Mouse (Mus musculus) ovary, postnatal 36 days (tissue): ENCODE measurements around the gene Dthd1.
A peak's percentile ranks its signal among the peaks of the same experiment; 100 is the strongest.

Experiments
- DNase-seq: peaks from one replicate; pipeline ENCODE4 v3.0.0; 2022; ENCODE audit warnings: low spot score, mixed read lengths

The Dthd1 gene

DNA sequence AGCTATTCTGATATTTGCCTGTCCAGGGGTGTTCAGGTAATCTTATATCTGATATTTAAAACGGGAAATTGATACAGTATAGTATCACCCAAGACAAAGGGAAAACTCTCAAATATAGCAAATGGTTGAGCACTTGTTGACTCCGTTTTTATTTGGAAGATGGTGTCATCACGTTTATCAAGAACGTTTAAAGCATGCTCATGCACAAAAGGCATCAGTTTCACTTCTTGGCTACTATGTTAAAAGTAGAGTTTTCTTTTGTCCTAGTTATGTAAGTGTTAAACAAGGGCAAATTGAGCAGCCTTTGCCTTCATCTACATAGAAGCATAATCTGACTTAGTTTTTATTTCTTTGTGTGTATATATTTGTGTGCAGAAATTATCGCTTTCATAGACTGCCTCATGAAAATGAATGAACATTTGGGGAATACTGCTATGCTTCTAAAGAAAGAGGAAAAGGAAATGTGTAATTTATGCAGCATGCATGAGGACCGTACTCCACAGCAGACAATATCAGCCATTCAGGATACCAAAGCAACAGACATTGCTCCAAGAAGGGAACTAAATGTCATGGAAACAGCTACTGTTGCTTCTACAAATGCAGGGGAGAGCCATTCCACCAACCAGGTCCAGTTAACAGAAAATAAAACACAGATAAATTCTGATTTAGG, at the start of gene Dthd1:
TSS of gene Dthd1 (plus strand) at position 422 of the 670 bp plus-strand sequence.
- DNase-seq: no peak

DNA sequence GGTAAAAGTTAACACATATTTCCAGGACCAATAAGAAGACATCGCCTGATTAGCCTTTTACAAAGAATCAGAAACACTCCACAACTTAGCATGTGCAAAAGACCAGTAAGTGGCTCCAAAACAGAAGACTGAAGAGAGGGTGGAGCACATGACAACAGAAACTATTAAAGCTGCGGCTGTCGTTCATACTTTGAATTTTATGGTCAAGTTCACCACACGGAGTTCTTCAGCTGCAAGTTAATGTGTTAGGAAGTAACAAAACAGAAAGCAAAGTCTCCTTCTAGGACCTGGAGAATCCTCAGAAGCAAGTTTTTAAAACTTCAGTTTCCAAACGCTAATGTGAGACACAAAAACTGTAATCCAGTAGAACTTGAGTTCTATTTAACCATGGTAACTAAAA, 49.5 kb upstream of the Dthd1 start:
- no peak for DNase-seq

DNA sequence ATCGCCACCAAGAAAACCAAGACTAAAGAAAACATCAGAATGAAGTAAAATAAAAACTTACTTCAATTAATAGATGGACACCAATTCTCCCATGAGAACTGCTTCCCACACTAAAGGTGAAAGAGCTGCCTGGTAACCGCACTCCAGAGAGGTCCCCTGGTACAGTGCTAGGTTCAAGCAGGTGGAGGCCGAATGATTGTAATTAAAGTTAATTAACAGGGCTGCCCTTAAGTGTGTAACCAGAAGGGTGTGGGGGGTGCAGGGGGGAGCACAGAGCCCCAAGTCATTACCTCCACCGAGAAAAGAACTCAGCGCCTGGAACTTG, 48.2 kb upstream of the Dthd1 start:
- no peak for DNase-seq

DNA sequence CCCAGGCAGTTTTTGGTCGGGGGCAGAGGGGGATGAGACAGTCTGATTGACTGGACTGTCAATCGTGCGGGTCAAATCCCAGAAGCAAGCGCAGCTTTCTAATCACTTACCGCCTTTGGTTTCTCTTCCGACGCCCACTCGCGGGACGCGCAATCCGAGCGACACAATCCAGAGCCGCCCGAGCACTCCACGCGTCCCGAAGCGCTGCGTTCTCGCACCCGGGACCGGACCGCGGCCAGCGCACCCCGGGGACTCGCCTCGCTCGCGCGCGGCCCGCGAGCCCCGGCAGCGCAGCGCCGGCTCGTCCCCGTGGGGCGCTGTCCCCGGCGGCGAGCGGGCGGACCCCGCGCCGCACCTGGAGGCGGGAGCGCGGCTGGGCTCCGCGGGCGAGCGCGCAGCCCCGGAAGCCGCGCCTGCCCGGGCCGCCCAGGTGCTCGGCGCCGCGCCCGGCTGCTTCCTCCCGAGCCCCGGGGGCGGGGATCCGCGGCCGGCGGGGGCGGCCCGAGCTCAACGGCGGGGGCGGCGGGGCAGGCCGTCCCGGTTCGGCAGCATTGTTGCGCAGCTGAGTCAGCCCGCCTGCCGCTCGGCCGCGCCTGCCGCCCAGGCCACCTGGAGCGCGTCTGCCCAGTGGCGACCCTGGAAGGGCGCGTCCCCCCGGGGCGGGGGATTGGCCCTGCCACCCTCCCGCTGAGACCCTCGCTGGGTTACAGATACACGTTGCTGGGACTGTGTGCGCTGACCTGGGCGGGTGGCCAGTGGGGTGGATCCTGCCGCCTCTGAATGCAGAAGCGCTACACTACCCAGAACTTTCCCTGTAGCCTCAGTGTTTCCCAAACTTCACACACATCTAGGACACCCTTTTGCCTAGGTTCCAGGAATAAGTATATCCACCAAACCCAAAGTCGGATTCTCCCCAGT, 47.6 kb upstream of the Dthd1 start, which contains the start of gene Arap2:
TSS of gene Arap2 (minus strand) at position 376 of the 918 bp plus-strand sequence.
- peak; percentile 77 for DNase-seq

DNA sequence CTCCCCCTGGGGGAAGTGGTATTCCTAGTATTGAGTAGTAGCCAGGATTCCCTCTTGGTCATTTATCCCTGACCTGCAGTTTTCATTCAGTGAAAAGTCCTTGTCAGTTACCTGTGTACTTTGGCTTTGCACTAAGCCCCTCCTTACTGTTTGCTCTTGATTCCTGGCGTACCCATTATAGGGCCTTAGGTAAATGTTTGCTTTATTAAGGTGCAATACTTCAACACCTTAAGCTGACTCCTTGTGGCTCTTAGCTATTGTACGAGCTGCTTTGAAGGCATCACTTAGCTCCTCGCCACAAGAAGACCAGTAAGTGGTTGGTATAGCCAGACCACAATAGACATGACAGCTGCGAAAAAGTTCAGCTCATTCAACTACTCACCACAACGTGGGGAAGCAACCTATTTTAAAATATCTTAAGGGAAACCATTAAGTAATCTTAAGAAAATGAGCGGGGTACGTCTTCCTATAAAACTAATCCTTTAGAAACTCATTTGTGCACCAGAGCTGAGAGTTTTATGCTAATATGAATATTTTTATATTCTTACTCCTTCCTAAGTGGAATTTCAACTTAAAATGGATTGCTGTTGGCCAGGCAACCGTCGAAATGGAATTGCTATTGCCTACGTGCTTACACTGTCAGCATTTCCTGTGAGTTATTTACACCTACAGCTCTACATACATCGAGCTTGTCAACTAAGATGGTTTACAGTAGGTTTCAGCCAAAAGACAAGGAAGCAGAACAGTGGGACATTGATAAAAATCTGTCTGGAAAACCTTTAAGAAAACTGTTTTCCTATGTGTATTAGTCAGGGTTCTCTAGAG, 41.6 kb upstream of the Dthd1 start:
- DNase-seq: no peak

DNA sequence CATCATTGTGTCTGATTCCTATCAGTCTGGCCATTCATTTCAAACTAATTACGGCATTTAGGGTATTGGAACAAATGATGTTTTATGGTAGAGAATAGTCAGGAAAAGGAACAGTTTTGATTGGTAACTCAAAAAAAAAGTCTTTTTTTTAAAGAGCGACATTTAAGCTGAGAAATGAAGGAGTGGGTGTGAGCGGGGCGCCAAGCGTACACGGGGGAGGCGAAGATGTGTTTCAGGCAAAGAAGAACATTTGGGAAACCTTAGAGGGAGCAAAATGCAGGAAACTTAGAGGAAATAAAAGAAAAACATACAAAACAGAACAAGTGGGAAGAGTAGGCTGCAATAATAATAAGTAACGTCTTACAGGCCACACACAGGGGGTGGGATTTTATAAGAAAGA, 35.8 kb upstream of the Dthd1 start:
- DNase-seq: no peak

DNA sequence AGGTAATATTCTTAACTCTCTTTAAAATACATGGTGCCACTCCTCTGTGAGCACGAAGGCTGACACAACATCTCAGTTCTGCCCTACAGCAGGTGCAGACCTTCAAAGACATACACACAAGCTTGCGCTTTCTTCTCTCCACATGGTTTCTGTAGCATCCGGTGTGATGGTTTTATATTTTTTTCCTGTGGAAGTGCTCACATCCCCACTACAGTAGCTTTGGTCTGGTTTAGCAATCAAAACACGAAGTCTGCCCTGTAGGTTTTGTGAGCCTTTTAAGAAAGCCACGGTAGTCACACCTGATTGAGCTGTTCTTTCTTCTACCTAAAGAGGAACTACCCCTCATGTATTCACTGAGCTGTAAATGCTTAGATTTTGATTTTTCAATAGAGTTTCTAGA, 34.9 kb upstream of the Dthd1 start:
- no peak for DNase-seq

DNA sequence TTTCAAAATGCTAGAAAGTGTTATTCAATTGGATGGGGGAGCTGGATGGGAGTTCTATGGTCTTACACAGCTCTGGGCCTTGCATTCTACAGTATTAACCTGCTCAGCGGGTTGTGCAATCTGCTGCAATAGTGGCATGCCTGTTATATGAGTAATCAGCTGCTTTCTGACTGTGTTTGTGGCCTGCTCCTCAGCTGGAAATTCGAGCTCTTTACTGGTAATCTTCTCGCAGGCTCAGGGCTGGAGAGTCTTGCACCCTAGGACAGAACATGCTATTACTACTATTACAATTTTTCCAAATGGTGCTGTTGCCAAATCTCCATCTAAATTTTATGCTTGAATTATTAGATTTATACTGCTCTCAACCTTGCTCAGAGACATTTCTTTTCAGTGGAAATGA, 26.8 kb upstream of the Dthd1 start:
- no peak for DNase-seq

DNA sequence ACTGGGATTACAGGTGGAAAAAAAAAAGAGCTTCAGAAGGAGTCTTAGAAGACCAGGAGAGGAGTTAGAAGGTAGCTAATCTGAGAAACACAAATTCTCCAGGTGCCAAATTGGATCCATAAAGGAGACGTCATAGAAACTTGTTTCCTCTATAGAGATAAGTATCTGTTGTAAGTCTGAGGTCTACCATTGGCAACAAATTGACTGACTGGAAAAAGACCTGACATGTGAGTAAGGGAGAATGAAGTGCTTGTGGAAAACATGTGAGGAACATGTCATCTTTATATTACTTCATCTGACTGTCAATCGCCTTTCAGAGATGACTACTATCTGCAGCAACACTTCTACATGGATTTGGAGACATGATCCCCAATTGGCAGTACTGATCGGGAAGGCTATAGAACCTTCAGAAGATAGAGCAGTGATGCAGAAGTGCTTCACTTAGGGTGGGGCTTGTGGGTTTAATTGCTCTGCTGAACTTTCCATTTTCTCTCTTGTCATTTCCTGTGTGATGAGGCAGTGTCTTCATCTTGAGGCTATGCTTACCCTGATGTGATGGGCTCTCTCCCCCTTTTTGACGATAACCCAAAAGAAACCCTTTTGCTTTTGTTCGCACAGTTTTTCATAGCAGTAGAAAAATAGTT, 22.6 kb upstream of the Dthd1 start:
- no peak for DNase-seq

DNA sequence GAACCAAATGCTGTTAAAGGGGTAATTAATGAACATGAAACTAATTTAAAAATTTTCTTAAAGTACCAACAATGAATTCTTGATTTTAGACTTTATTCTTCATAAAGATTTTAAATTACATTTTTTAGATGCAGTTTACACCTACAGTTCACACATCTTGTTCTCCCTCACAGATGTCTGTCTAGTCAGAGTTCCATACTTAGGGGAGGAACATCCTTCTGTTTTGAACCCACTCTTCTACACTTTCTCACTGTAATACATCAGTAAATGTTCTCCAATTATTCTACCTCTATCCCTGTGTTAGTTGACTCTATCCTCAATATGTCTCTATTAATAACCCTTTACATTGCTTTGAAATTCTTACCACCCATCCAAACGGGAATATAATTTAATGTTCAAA, 20.8 kb upstream of the Dthd1 start:
- DNase-seq: no peak

DNA sequence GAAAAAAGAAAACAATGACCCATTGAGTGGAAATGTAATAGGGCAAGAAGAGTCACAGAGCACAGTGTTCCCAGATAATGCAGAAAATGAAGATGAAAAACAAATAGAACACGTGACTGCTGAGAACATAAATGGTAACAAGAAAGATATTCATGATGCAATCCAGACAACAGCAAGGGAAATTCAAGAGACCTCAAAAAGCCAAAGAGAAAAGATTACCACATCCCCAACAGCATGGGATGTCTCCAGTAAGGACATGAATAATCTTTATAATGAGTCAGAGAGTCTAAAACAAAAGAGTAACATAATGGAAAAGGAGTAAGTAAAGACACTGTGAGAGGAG, 420 bp downstream of the Dthd1 start:
- DNase-seq: no peak

DNA sequence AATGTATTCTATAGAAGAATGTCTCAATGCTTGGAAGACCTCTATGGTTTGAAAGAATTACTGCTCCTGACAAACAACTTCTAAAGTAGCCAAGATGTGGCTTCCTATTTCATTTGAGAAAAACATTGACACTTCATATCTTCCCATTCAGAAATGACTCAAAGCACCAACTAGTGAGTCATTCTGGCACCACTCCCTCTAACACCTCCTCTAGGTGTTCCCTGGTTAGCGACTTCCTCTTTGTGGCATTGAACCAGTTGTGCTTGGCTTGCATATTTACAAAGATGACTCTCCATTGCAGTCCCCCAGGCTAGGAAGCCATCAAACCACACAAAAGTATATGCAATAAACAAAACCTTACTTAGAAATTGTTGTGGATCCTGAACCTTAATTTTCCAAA, 2.1 kb downstream of the Dthd1 start:
- DNase-seq: no peak

DNA sequence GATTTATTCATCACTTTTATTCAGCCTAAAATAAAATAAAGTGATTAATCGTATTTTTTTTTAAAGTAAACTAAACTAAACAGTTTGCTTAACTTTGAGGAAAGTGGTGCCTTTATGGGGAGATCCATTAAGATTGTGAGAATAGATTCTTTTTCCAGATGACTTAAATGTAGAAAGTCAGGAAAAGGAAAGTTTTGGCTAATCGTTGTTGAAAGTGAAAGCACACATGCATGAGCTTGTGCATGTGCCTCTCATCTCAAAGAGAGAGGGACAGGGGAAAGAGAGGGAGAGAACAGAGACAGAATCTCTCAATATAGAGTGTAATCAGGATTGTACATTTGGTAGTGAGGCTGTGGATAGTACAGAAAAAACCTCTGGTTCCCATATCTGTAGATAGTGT, 5.9 kb downstream of the Dthd1 start:
- no peak for DNase-seq

DNA sequence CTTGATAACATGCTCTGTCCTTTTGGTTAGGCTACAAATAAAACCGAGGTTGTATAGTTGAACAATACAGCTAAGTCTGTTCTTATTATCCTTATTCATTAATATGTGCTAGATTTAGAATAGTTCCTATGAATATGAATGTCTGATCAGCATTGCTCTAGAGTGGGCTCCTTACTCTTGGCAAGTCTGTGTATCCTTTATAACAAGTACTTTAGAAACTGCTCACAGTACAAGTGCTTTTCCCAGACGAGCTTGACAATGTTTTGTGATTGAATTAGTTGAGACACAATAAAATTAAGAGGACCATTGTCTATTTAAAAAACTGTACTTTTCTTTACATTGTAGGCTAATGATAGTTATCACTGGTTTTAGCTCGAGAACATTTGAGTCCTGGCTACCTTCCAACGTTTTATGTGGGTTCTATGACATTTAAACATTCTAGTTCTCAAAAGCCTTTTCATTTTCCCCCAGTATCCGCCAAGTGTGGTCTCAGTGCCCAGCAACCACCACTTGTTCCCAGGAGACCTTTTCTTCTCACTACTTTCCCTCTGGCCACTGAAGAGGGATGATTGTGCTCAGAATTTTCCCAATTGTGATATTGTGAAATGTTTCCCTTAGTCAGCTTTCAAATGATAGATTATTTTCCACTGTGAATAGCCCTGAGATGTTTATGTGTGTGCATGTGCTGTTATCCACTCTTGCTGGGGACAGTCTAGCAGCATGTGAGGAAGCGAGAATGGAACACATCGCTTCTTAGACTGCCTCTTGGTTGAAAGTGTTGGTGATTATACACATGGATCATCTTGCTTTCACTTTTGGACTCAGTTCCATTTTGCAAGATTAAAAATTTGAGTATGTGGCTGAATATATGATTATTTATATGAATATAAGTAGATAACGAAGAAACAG, 7.0 kb downstream of the Dthd1 start:
- no peak for DNase-seq

DNA sequence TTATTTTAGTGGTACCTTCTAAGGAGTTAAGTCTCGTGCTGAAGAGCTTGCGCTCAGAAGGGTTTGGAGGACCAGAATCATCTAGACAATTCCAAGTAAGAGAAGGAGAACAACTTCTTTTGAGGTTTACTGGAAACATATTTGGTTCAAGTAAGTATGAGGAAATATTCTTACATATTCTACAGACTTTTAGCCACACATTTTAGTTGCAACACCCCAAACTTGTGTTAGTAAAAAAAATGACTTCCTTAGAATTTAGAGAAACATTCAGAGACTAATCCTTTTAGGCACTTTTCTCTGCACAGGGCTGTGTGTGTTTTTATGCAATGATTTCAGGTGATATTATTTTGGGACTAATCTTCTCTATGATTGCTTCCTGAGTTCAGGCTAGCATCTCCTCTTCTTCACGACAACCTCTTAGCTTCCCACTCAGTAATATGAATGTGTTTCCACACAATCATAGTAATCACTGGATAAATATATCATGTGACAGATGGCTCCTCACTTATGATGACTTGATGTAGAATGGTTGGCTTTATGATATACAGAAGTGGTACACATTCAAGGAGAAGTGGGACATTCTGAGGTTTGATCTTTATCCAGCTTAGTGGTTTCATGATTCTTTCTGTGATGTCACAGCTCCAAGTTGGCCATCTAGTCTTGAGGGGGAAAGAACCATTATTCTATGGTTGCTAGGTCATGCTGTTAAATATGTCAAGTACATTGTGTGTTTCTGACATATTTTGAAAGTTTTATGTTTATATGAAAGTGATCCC, 29.5 kb downstream of the Dthd1 start:
- DNase-seq: no peak

DNA sequence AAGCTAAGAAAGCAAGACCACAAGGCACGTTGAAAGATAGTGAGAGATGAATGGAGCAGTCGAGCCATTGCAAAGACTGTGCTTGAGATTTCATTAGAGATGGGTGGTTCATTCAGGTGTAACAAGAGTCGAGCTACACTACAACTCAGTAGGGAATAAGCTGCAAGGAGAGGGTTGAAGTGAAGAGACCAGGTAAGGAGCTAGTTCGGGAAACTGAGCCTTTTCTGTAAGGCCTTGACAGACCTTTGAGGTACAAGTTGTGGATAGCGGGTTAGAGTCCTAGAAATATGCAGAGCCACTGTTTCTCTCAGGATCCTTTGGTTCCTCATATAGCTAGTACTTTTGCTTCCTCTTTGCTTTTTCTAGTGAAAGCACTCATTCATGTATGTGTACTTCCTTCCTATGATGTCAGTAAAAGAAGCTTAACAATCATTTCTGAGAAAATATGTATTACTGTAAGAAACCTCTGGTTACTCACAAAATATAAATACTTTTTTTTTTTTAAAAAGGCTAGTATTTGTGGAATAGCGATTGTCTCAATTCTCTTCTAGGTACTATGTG, 33.0 kb downstream of the Dthd1 start:
- DNase-seq: no peak

DNA sequence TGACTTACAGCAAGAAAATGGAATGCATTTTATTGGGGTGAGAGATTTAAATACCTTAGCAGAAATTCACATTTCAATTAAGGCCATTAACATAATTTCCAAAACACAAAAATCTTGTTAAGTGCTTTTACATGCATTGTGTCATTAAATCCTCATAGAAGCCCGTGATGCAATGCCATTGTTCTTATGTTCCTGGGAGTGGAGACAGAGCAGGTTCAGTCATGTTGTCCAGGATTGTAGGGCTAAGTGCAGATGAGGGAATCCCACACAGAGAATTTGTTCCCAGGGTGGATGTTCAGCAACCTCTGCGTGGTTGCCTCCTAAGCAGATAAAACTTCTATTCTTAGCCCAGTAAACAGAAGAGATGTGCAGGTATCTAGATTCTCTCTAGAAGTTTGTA, 37.7 kb downstream of the Dthd1 start:
- no peak for DNase-seq

DNA sequence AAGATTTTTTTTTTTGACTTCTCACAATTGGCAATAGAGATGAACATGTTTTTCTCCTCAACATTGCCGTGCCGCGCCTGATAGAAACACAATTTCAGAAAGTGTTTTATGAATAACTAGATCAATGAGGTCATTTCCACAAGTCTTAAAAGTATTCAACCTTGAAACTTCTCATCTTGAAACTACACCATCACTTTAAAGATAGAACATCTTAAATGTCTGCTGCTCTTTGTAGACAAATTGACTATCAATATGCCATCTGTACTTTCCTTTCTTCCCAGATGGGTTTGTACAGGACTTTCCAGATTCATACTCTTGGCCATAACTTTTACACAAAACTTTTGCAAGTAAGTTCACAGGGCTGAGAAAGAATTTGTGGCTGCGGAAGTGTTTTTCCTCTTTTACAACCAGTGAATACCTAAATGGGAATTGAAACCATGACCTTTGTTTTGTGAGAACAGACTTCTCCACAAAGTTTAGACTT, 40.8 kb downstream of the Dthd1 start:
- DNase-seq: no peak

DNA sequence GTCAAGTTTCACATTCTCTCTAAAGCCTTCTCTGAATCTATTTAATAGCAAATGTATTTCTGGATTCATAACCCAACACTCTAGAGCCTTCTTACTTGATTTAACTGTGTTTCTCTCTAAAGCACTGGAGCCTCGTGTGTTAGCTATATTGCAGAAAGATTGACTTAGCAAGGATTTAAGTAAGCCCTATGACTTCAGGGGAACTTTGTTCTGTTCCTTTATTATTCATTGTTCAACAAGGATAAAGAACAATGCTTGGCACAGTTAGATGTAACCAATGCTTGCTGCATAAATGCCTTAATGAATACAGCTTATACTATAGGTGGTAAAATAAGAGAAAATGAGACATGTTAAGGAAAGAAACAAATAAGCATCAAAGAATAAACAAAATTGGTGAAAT, 43.9 kb downstream of the Dthd1 start:
- DNase-seq: no peak

DNA sequence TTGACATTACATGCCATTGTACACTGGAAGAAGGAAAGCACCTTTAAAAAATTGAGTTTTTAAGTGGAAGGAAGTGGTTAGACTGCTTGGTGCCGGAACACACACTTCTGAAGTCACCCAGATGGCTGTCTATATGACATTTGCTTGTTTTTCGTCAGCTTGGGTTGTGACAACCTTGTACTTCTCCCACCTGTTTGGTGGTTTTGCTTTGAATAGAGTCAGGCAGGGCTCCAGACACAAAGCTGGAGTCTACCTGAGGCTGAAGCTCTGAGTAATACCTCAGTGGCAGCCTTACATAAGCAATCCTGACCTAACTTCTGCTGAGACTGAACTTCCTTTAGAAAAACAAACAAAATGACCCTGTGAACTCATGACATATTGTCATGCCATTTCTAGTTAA, 44.7 kb downstream of the Dthd1 start:
- no peak for DNase-seq
